Mouse (Mus musculus): ENCODE measurements around the gene BC024063. TPM values are rescaled to one million over a fixed set of nuclear protein-coding genes. Genes with fewer than 3 reads are reported as not detected.

BC024063 gene
- polyA plus RNA-seq, 1 experiment from 2014 or later: 2.4 TPM

Other genes with a start within 250 kb of the BC024063 start
- gene Gm32687, start 219.4 kb upstream of the BC024063 start, polyA plus RNA-seq (2015; fragmentation: Nextera tagmentation; extraction: Ambion mirVana): 4.8 and 6.1 TPM in 2 replicates
- gene Zfp781, start 152.9 kb upstream of the BC024063 start, polyA plus RNA-seq (2015; fragmentation: Nextera tagmentation; extraction: Ambion mirVana): 1.4 and 2.5 TPM in 2 replicates
- gene Zfp873, start 35.2 kb upstream of the BC024063 start, polyA plus RNA-seq (2015; fragmentation: Nextera tagmentation; extraction: Ambion mirVana): 9.5 and 10.8 TPM in 2 replicates
- gene AU041133, start 44.7 kb downstream of the BC024063 start, polyA plus RNA-seq (2015; fragmentation: Nextera tagmentation; extraction: Ambion mirVana): 3.8 and 4.5 TPM in 2 replicates
- gene Zfp938, start 157.9 kb downstream of the BC024063 start, polyA plus RNA-seq (2015; fragmentation: Nextera tagmentation; extraction: Ambion mirVana): 11.0 and 13.0 TPM in 2 replicates
- not detected in 2 replicates for gene 4932415D10Rik, start 233.2 kb downstream of the BC024063 start, polyA plus RNA-seq (2015; fragmentation: Nextera tagmentation; extraction: Ambion mirVana)